17 mouse cellular contexts compared by ENCODE assay signal in the genomic region with DNA sequence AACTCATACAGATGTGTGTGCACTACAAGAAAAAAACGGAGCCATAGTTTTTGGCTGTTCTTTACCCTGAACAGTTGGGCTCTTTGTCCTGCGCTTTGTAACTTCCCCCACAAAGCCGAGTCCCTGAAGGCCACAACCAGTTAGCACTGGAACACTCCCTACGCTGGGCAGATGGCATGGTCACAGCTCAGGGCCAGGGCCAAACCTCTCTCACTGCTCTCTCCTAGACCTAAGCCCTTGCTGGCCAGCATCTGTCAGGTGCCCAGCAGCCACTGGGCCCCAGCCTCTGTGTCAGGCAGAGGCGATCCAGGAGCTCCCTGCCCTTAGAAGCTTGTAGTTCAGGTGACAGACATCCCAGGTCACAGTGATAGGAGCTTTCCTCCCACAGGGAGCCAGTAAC. TPM values are rescaled to one million over a fixed set of nuclear protein-coding genes. Genes with fewer than 3 reads are reported as not detected.
DNase-seq lines count a peak whose midpoint lies in the region; ATAC-seq and TF ChIP-seq lines count a peak whose summit lies in the region.
"Had no signal": no experiment of that assay in that cellular context is flagged by ENCODE, and none has a peak within 500 bp of the region (broad histone marks: within the 10 kb centered on the region; RNA-seq: fewer than 3 reads in every experiment).

No protein-coding gene starts in this region.

- no peak for DNase-seq in forebrain, postnatal 0 days
- no peak for DNase-seq in layer of hippocampus, adult 2 months (ENCODE audit: low spot score in 2 of 2)
- DNase-seq in layer of hippocampus, postnatal 36 days: no peak
- DNase-seq in adrenal gland, postnatal 14 days: peak; percentile 66
- no peak for DNase-seq in embryo, embryonic 10.5 days (ENCODE audit: low spot score)
- DNase-seq in spleen, postnatal 4 days (ENCODE audit: low spot score in 2 of 2): no peak
- DNase-seq: B cell, adult 2 months; cerebellum, postnatal 36 days; heart, adult 18-20 months; right cerebral cortex, postnatal 14 days had no signal

- no peak for ATAC-seq in forebrain, embryonic 13.5 days
- no peak for ATAC-seq in forebrain, postnatal 0 days
- ATAC-seq in limb, embryonic 13.5 days (ENCODE audit: low FRiP score, low read depth): no peak
- ATAC-seq: intestine, embryonic 15.5 days; lung, postnatal 0 days had no signal

- 89% methylated on average over 5 of the region's 5 CpGs for WGBS in forebrain, embryonic 13.5 days
- 79% methylated on average over 5 of the region's 5 CpGs for WGBS in forebrain, postnatal 0 days
- 65% methylated on average over 5 of the region's 5 CpGs for WGBS in limb, embryonic 13.5 days

- no peaks in the 10 kb centered on the region for H3K9me3 ChIP-seq in forebrain, embryonic 13.5 days (replicated peaks)
- no peaks in the 10 kb centered on the region for H3K9me3 ChIP-seq in forebrain, postnatal 0 days (ENCODE audit: low read length)
- no peaks in the 10 kb centered on the region for H3K9me3 ChIP-seq in limb, embryonic 13.5 days
- H3K9me3 ChIP-seq: embryonic facial prominence, embryonic 13.5 days; intestine, embryonic 15.5 days had no signal

- 0 out of 2 replicates have a peak overlapping the region, but pooled peaks have one; percentile 26 for H3K9ac ChIP-seq in forebrain, embryonic 13.5 days
- no peak overlapping the region for H3K9ac ChIP-seq in forebrain, postnatal 0 days
- H3K9ac ChIP-seq in limb, embryonic 13.5 days: no peak overlapping the region
- H3K9ac ChIP-seq: embryonic facial prominence, embryonic 13.5 days; intestine, embryonic 15.5 days; liver, embryonic 14.5 days had no signal

- H3K4me1 ChIP-seq in forebrain, embryonic 13.5 days: peaks cover 63% of the 10 kb centered on the region
- H3K4me1 ChIP-seq in forebrain, postnatal 0 days (ENCODE audit: insufficient read depth): peaks cover 23% of the 10 kb centered on the region
- H3K4me1 ChIP-seq in limb, embryonic 13.5 days: peaks cover 83% of the 10 kb centered on the region

- H3K27ac ChIP-seq in forebrain, embryonic 13.5 days: no peak overlapping the region
- no peak overlapping the region for H3K27ac ChIP-seq in forebrain, postnatal 0 days (ENCODE audit: low read depth, low read length)
- H3K27ac ChIP-seq in layer of hippocampus, adult 2 months: peak overlapping the region; percentile 2; the same call in 1 of the 2 replicates
- peak overlapping the region; percentile 49 for H3K27ac ChIP-seq in limb, embryonic 13.5 days
- H3K27ac ChIP-seq: embryonic facial prominence, embryonic 13.5 days; intestine, embryonic 15.5 days; kidney, postnatal 0 days; liver, embryonic 14.5 days had no signal

- TF ChIP-seq CTCF in forebrain, postnatal 0 days (IDR thresholded peaks at IDR 0.05; ENCODE audit: low read depth): no peak
- no peak for TF ChIP-seq CTCF in layer of hippocampus, adult 2 months (conservative IDR thresholded peaks at IDR 0.05)

- no peaks in the 10 kb centered on the region for H3K27me3 ChIP-seq in forebrain, embryonic 13.5 days
- no peaks in the 10 kb centered on the region for H3K27me3 ChIP-seq in forebrain, postnatal 0 days (ENCODE audit: insufficient read depth, low read length)
- no peaks in the 10 kb centered on the region for H3K27me3 ChIP-seq in limb, embryonic 13.5 days
- H3K27me3 ChIP-seq: embryonic facial prominence, embryonic 13.5 days; intestine, embryonic 15.5 days had no signal

- H3K36me3 ChIP-seq in forebrain, embryonic 13.5 days (ENCODE audit: poor library complexity, severe bottlenecking): no peaks in the 10 kb centered on the region
- no peaks in the 10 kb centered on the region for H3K36me3 ChIP-seq in forebrain, postnatal 0 days (ENCODE audit: insufficient read depth)
- no peaks in the 10 kb centered on the region for H3K36me3 ChIP-seq in limb, embryonic 13.5 days
- H3K36me3 ChIP-seq: embryonic facial prominence, embryonic 13.5 days; intestine, embryonic 15.5 days had no signal

- no peak overlapping the region for H3K4me2 ChIP-seq in forebrain, embryonic 13.5 days
- no peak overlapping the region for H3K4me2 ChIP-seq in forebrain, postnatal 0 days (ENCODE audit: low read depth)
- no peak overlapping the region for H3K4me2 ChIP-seq in limb, embryonic 13.5 days (replicated peaks)
- H3K4me2 ChIP-seq: embryonic facial prominence, embryonic 13.5 days; intestine, embryonic 15.5 days had no signal

- H3K4me3 ChIP-seq in forebrain, embryonic 13.5 days: no peak overlapping the region
- no peak overlapping the region for H3K4me3 ChIP-seq in forebrain, postnatal 0 days (ENCODE audit: low read depth, low read length)
- H3K4me3 ChIP-seq in layer of hippocampus, adult 2 months: no peak overlapping the region
- no peak overlapping the region for H3K4me3 ChIP-seq in limb, embryonic 13.5 days
- H3K4me3 ChIP-seq: embryonic facial prominence, embryonic 13.5 days; intestine, embryonic 15.5 days had no signal

RNA-seq across cellular contexts. Expression of a gene that starts 13.6 kb away (rescaled TPM):
- polyA plus RNA-seq in forebrain, embryonic 13.5 days (2015; fragmentation: Nextera tagmentation; extraction: Ambion mirVana): 94.4 and 104 TPM in 2 replicates
- total RNA-seq in forebrain, postnatal 0 days (2014; rRNA removed): 34.8 and 47.0 TPM in 2 replicates
- polyA plus RNA-seq in forebrain, postnatal 0 days (2015; fragmentation: Nextera tagmentation; extraction: Ambion mirVana): 70.6 and 75.4 TPM in 2 replicates
- total RNA-seq in layer of hippocampus, adult 2 months (2021): 10 to 100 TPM; 56.3 to 64.4 TPM
- total RNA-seq in layer of hippocampus, postnatal 36 days (2021): 10 to 100 TPM; 62.6 to 63.3 TPM
- total RNA-seq in adrenal gland, postnatal 14 days (2021): 48.2 and 54.3 TPM in 2 replicates
- polyA plus RNA-seq in limb, embryonic 13.5 days (2015; fragmentation: Nextera tagmentation; extraction: Ambion mirVana): 54.0 and 54.9 TPM in 2 replicates

Comparison
In these comparisons a context has a peak if more than half of its experiments do, and no peak if none do; other contexts are left out.
1. H3K27ac ChIP-seq: peak in layer of hippocampus, adult 2 months (single experiment) and limb, embryonic 13.5 days (single experiment); none in forebrain, embryonic 13.5 days (single experiment) and forebrain, postnatal 0 days (single experiment).